Mouse (Mus musculus) neural tube, embryonic 10.5 days (tissue): ENCODE measurements around the gene Rab44.
"Not testable (repeated sequence)": the region's sequence is repeated elsewhere in the genome, so short reads cannot be mapped to it uniquely, and the experiment has no call there.

Experiments
- DNase-seq: peaks from one replicate; pipeline ENCODE4 v3.0.0-alpha.2; 2017; ENCODE audit warnings: low spot score; ENCODE audit errors: extremely low spot score

The Rab44 gene

GRCm38 (mm10) chr17:29113591-29114352, at the start of gene Rab44:
Gene Rab44 (plus strand): TSS chr17:29114145.
- no peak for DNase-seq

GRCm38 (mm10) chr17:29065245-29065940, 48.6 kb upstream of the Rab44 start:
- no peak for DNase-seq

- DNase-seq = no peak
Observed at GRCm38 (mm10) chr17:29065971-29066370, 48.0 kb upstream of the Rab44 start.

- DNase-seq = not testable (repeated sequence)
Observed at GRCm38 (mm10) chr17:29067416-29067815, 46.5 kb upstream of the Rab44 start.

- DNase-seq = no peak
Observed at GRCm38 (mm10) chr17:29067847-29068246, 46.1 kb upstream of the Rab44 start.

- DNase-seq = no peak
Observed at GRCm38 (mm10) chr17:29069063-29069462, 44.9 kb upstream of the Rab44 start.

GRCm38 (mm10) chr17:29071820-29072219, 42.1 kb upstream of the Rab44 start:
- DNase-seq = no peak

- DNase-seq = no peak
Observed at GRCm38 (mm10) chr17:29072701-29073307, 41.1 kb upstream of the Rab44 start.

- no peak for DNase-seq
Observed at GRCm38 (mm10) chr17:29073313-29073712, 40.6 kb upstream of the Rab44 start.

GRCm38 (mm10) chr17:29074085-29074484, 39.9 kb upstream of the Rab44 start:
- DNase-seq = no peak

GRCm38 (mm10) chr17:29076235-29076634, 37.7 kb upstream of the Rab44 start:
- no peak for DNase-seq

- no peak for DNase-seq
Observed at GRCm38 (mm10) chr17:29077786-29078509, 36.0 kb upstream of the Rab44 start.

GRCm38 (mm10) chr17:29078519-29079383, 35.2 kb upstream of the Rab44 start:
- no peak for DNase-seq

GRCm38 (mm10) chr17:29080758-29081617, 33.0 kb upstream of the Rab44 start:
- peak; percentile 46 for DNase-seq

- peak; percentile 36 for DNase-seq
Observed at GRCm38 (mm10) chr17:29081618-29082381, 32.1 kb upstream of the Rab44 start.

- DNase-seq = no peak
Observed at GRCm38 (mm10) chr17:29083586-29083985, 30.4 kb upstream of the Rab44 start.

- no peak for DNase-seq
Observed at GRCm38 (mm10) chr17:29084656-29085055, 29.3 kb upstream of the Rab44 start.

GRCm38 (mm10) chr17:29085266-29085665, 28.7 kb upstream of the Rab44 start:
- DNase-seq = no peak

GRCm38 (mm10) chr17:29086916-29087315, 27.0 kb upstream of the Rab44 start:
- no peak for DNase-seq
